Mouse (Mus musculus): ENCODE measurements around the gene Gm4567. TPM values are rescaled to one million over a fixed set of nuclear protein-coding genes. Genes with fewer than 3 reads are reported as not detected.
"Not testable (repeated sequence)": the region's sequence is repeated elsewhere in the genome, so short reads cannot be mapped to it uniquely, and the experiment has no call there.

Gene Gm4567
- total RNA-seq (2021) = not detected
- long read RNA-seq, experiment 1 = 0 reads
- long read RNA-seq, experiment 2 = 0 reads

DNA sequence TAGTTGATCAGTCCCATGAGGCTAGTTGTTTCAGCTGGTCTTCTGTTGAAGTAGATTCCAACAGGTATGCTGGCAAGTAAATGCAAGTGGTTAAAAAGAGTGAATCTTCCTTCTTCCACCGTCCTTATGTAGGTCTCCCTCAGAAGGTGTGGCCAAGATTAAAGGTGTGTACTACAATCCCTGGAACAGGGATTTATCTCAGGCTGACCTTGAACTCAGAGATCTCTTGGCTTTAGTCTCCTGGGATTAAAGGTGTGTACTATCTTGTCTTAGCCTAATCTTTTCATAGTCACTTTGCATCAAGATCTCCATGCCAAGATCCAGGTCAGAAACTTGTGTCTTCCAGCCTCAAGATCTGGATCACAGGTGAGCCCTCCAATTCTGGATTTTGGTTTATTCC is at the start of gene Gm4567:
Gene Gm4567 (minus strand): TSS at position 101 of the 400 bp plus-strand sequence.
- DNase-seq (ENCODE audit: low spot score in 2 of 2); intact Hi-C loops (cut with DNase I): not testable (repeated sequence)

DNA sequence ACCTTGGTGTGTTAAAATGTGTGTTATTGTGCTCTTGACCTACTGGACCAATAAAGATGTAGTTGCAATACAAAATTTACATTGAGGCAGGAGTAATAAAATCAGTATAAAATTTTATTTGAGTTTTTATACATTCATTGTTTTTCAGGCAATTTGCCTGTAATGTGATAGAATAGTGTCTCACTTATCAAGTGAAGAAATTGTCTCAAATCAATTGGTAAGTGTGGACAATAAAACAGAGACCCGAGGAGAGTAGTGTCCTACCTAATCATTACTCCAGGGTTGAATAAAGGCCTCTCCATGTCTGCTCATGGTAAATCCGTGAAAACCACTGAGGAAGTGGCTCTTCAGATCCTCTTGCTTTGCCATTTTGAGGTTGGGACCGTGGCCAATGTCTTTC is 41.9 kb upstream of the Gm4567 start, which contains the start of gene Vmn1r157:
Gene Vmn1r157 (plus strand): TSS at position 301 of the 400 bp plus-strand sequence.
- DNase-seq (ENCODE audit: low spot score in 2 of 2); intact Hi-C loops (cut with DNase I): not testable (repeated sequence)

DNA sequence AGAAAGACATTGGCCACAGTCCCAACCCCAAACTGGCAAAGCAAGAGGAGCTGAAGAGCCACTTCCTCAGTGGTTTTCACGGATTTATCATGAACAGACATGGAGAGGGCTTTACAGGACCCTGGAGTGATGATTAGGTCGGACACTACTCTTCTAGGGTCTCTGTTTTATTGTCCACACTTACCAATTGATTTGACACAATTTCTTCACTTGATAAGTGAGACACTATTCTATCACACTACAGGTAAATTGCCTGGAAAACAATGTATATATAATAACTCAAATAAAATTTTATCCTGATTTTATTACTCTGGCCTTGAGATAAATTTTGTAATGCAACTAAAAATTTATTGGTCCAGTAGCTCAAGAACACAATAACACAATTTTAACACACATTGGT is 27.3 kb downstream of the Gm4567 start, which contains the start of gene Gm8693:
Gene Gm8693 (minus strand): TSS at position 101 of the 400 bp plus-strand sequence.
- intact Hi-C loops (cut with DNase I); DNase-seq (ENCODE audit: low spot score in 2 of 2): not testable (repeated sequence)

Other genes with a start within 250 kb of the Gm4567 start
- gene Vmn1r151, start 220.0 kb downstream of the Gm4567 start, total RNA-seq (2021) = not detected
- gene Vmn1r152, start 196.7 kb downstream of the Gm4567 start, total RNA-seq (2021) = not detected
- not detected for gene Gm8677, start 184.8 kb downstream of the Gm4567 start, total RNA-seq (2021)
- not detected for gene Gm4201, start 154.4 kb downstream of the Gm4567 start, total RNA-seq (2021)
- gene Gm4565, start 131.6 kb downstream of the Gm4567 start, total RNA-seq (2021) = not detected
- not detected for gene Vmn1r155, start 61.7 kb downstream of the Gm4567 start, total RNA-seq (2021)
- not detected for gene Gm8693, start 27.4 kb downstream of the Gm4567 start, total RNA-seq (2021)
- not detected for gene Vmn1r157, start 42.0 kb upstream of the Gm4567 start, total RNA-seq (2021)
- gene Vmn1r158, start 71.1 kb upstream of the Gm4567 start, total RNA-seq (2021) = not detected
- not detected for gene Vmn1r159, start 123.9 kb upstream of the Gm4567 start, total RNA-seq (2021)
- gene Vmn1r160, start 151.5 kb upstream of the Gm4567 start, total RNA-seq (2021) = not detected